Mouse (Mus musculus): ENCODE results near the gene Lypla2.
A peak's percentile ranks its signal among the peaks of the same experiment; 100 is the strongest.

The Lypla2 gene

DNA sequence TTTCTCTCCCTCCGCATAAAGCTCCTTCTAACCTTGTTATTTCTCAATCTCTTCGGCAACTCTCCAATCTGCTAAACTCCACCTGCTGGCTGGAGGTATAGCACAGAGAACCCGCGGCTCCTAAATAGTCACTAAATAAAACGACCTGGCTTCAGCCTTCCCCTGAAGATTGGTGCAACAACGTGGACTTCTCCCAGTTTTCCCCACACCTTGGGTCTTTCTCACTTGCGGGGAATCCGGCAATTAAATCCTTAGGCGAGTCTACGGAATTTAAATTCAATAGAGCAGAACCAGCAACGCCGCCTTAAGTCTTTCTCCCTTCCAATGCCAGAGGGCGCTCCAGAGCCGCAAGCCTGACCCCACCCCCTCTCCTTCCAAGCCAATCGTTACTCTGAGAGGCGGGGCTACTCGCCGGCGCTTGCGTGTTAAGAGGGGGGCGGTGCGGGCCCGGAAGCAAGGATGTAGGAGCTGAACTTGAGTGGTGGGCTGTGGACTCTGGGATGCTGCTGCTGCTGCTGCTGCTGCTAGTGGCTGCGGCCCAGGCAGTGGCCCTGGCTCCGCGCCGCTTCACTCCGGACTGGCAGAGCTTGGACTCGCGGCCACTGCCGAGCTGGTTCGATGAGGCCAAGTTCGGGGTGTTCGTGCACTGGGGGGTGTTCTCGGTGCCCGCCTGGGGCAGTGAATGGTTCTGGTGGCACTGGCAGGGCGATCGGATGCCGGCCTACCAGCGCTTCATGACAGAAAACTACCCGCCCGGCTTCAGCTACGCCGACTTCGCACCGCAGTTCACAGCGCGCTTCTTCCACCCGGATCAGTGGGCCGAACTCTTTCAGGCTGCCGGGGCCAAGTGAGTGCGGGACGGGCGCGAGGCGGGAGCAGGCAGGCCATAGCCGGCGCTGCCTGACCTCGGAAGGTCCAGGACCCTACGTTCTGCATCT lies 51.9 kb downstream of the Lypla2 start, which contains the start of gene Fuca1:
TSS of gene Fuca1 (plus strand) at position 432 of the 938 bp plus-strand sequence.
- peak; percentile 92 for DNase-seq (ENCODE audit: low read depth, low spot score)

GRCm38 (mm10) chr4:135919280-135919639 lies 53.2 kb downstream of the Lypla2 start:
- no peak for DNase-seq (ENCODE audit: low read depth, low spot score)

DNA sequence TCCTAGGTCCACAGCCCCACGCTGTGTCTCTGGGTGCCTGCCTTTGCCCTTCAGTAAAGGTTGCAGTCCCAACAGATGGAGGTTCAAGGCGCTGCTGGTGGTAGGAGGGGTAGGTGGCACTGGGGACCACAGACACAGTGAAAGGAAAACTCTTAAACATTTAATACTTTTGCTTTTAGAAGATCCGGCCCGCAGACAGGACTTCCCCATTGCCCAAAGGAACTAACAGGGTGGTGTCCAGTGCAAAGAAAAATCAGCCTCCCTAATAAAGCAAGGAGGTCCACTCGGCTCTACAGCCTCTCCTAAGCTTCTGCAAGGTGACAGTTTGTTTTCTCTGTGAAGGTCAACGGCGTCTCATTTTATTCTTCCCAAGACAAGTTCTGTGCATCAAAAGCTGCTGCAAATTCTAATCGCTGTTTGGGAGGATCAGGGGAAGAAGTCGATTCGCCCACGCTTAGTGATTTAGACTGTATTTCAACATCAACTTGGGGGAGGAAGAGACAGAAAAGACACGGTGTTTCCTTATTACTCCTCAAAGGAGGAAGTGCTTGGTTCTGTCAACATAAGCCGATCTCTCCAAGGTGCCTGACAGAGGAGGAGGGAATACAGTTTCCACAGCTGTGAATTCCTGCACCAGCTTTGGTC lies 53.7 kb downstream of the Lypla2 start:
- no peak for DNase-seq (ENCODE audit: low read depth, low spot score)

All from brain, embryonic 18.5 days (tissue).